Mouse (Mus musculus) lung, postnatal 0 days (tissue): ENCODE data around the gene Pxmp4.

ENCODE experiments used
- CTCF ChIP-seq: IDR thresholded peaks from 2 replicates; pipeline ENCODE4 v1.5.1; 2016; ENCODE audit warnings: antibody characterized with exemption, mild to moderate bottlenecking
- EP300 ChIP-seq: IDR thresholded peaks from 2 replicates; pipeline ENCODE4 v1.6.1; 2016; ENCODE audit warnings: antibody characterized with exemption, mild to moderate bottlenecking, control low read depth

DNA sequence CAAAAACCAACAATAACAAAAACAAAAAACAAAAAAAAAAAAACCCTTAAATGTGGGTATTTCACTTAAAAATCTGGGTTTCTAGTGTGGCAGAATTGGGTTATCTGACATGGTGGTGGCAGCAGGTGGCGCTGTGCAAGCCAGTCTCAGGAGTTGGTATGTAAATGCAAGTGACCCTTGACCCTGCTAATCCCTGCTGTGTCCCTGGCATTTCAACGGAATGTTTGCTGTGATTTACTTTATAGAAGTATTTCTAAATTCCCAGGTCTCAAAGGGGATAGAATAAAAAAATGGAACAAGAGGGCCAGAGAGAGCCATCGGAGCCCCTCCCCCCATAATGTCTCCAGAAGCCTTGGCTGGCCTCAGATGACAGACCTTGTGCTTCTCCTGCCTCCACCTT lies 44.6 kb upstream of the Pxmp4 start:
- TF ChIP-seq CTCF (peak; percentile 73), EP300 (no peak)
